Mouse (Mus musculus) fibroblast of lung, adult 2 months (primary cell): ENCODE results near the gene Krt17.
A peak's percentile ranks its signal among the peaks of the same experiment; 100 is the strongest.
"Not testable (repeated sequence)": the region's sequence is repeated elsewhere in the genome, so short reads cannot be mapped to it uniquely, and the experiment has no call there.

Experiments used
- DNase-seq: peaks from one replicate; pipeline ENCODE4 v3.0.0-alpha.2; 2011; ENCODE audit warnings: low read depth

Gene Krt17

GRCm38 (mm10) chr11:100262058-100262980 lies 1.5 kb upstream of the Krt17 start:
- DNase-seq, result no peak

DNA sequence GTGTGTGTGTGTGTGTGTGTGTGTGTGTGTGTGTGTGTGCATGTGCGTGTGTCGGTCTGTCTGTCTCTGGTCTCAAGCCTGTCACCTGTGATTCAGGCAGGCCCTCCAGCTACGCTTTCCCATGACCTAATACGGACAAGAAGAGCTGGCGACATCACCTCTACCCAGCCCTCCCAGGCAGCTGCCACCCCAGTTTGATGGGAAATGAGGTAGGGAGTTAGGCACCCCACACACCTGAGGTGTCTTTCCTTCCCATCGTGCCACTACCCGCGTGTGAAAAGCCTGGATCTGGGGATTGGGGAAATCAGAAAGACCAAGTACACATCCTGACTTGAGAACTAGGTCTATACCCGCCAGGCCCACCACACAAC lies 391 bp upstream of the Krt17 start:
- no peak for DNase-seq

GRCm38 (mm10) chr11:100259079-100259478 lies 1.8 kb downstream of the Krt17 start:
- DNase-seq, result no peak

- DNase-seq, result no peak
Observed at GRCm38 (mm10) chr11:100257967-100258366, 2.9 kb downstream of the Krt17 start.

DNA sequence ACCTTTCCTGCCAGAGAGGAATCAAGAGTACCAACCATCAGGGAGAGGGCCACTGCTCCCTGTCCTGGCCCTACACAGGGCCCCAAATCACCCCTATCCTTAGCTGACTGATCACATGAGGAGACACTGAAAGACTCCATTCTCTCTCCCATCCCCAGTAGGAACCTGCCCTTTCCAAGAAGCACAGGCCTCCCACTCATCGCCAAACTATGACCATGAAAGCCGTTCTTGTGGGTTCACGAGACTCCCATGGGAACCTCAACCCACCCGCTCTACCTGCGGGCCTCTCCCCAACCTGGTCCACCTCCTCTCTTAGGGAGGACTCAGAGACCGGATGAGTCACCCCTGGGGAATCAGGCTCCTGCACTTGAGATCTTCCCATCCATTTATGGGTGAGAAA lies 5.3 kb downstream of the Krt17 start:
- no peak for DNase-seq

DNA sequence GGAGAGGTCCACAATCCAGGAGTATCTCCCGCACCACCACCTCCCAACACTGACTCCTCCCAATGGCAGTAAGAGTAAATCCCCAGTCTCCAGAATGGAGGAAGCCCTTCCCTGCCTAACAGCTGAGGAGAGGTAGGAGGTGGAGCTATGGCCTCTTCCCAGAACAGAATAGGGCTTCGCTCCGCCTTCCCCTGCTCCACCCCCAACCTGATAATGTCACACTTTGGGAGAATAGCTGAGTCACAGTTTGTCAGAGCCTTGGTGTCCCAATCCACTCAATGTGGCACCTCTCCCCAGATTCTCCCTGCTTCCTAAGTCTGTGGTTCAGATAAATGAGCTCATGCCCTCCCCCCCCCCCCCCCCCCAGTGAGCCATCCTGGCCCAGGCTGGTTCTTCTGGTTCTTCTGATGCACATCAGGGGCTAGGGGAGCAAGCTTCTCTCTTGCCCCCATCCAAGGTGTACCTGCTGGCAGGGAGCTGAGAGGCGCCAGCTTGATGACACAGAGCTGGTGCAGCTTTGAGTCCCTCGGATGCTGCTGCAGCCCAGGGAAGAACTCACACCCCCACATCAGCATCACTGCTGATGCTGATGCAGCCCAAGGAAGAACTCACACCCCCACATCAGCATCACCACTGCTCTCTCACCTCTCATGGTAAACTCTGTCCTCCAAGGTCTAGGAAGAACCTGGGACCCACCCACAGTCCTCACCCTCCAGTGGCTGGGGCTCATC lies 6.3 kb downstream of the Krt17 start:
- no peak for DNase-seq

GRCm38 (mm10) chr11:100248852-100249465 lies 11.9 kb downstream of the Krt17 start, which contains the start of gene Krt16:
Gene Krt16, minus strand, starts transcription at chr11:100248902.
- DNase-seq, result peak; percentile 4

- not testable (repeated sequence) for DNase-seq
Observed at GRCm38 (mm10) chr11:100246471-100246870, 14.4 kb downstream of the Krt17 start.

DNA sequence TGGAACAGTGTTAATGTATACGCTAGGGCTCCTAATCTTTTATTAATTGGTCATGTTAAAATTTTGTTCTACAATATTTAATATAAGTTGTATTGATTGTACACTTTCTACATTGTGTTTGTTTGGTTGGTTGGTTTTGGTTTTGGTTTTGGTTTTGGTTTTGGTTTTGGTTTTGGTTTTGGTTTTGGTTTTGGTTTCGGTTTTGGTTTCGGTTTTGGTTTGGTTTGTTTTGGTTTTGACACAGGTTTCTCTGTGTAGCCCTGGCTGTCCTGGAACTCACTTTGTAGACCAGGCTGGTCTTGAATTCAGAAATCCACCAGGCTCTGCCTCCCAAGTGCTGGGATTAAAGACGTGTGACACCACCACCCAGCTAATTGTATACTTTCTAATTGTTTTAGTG lies 20.6 kb downstream of the Krt17 start:
- not testable (repeated sequence) for DNase-seq

GRCm38 (mm10) chr11:100221741-100222140 lies 39.1 kb downstream of the Krt17 start:
- no peak for DNase-seq

DNA sequence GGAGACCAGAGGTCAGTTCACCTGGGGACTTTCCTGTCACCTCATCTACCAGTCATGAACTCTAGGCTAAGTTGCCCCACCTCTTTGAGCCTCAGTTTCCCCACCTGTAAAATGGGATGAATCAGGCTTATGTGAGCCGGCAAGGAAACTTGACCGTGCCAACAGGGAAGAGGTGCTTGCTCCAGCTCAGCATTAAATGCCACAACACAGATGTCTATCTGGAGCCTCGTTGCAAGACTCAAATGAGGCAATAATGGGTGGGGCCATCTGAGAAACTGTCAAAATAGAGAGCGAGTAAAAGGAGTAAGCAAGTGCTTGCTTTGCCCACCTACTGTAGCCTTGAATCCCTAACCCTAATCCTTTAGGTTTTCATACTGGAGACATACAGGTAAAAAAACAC lies 41.5 kb downstream of the Krt17 start:
- DNase-seq, result no peak

- DNase-seq, result no peak
Observed at GRCm38 (mm10) chr11:100208542-100208941, 52.3 kb downstream of the Krt17 start.

DNA sequence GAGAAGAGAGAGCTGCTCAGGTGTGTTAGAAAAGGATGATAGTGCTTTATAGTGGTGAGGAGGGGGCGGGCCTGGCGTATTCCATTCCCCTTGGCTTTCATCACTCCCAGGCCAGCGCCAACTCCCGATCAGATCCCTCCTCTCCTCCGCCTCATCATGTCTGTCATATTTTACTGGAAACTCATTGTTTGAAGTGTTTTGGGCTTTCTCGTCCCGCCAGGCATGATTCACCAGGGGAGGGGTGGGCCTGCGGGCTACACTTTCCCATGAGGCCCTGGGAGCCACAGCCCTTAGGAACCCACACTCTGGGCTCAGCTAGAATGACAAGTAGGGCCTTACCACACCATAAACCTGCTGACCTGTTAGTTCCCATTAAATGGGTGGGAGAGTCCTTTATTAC lies 53.3 kb downstream of the Krt17 start, which contains the start of gene Krt14:
TSS of gene Krt14 (minus strand) at position 51 of the 400 bp plus-strand sequence.
- no peak for DNase-seq
